Mouse (Mus musculus): ENCODE results near the gene 9930021J03Rik. TPM values are rescaled to one million over a fixed set of nuclear protein-coding genes. Genes with fewer than 3 reads are reported as not detected.
A peak's percentile ranks its signal among the peaks of the same experiment; 100 is the strongest.

Gene 9930021J03Rik
- polyA plus RNA-seq (2014; fragmentation: Nextera tagmentation; extraction: Ambion mirVana): 7.5 and 7.9 TPM in 2 replicates

GRCm38 (mm10) chr19:29805917-29806785, at the start of gene 9930021J03Rik:
TSS of gene 9930021J03Rik (minus strand) at chr19:29805989.
- H3K27ac ChIP-seq (ENCODE audit: low read depth): peak within 1 kb of the TSS; percentile 95
- H3K9me3 ChIP-seq (ENCODE audit: control insufficient read depth, low read length): no peaks in the 10 kb centered on the region
- peak within 1 kb of the TSS; percentile 80 for H3K4me3 ChIP-seq (ENCODE audit: low read depth, low read length)
- under 1% methylated on average over 52 of the region's 95 CpGs for WGBS
- H3K36me3 ChIP-seq (ENCODE audit: control insufficient read depth, insufficient read depth, low read length): peaks cover 23% of the 10 kb centered on the region
- H3K4me1 ChIP-seq (replicated peaks; ENCODE audit: control insufficient read depth, insufficient read depth, low read length): peaks cover 7% of the 10 kb centered on the region
- DNase-seq (ENCODE audit: low spot score) (peak; percentile 100), ATAC-seq (replicated peaks; ENCODE audit: low FRiP score, low TSS enrichment, low read depth) (peak; percentile 94)
- H3K4me2 ChIP-seq (ENCODE audit: low read length): peak within 1 kb of the TSS; percentile 76
- peak within 1 kb of the TSS; percentile 84 for H3K9ac ChIP-seq (ENCODE audit: low read length)
- no peaks in the 10 kb centered on the region for H3K27me3 ChIP-seq (replicated peaks; ENCODE audit: control insufficient read depth, insufficient read depth, low read length)

GRCm38 (mm10) chr19:29853711-29854110, 47.9 kb upstream of the 9930021J03Rik start:
- WGBS: 86% methylated on average over 5 of the region's 5 CpGs
- Histone ChIP-seq H3K4me3 (ENCODE audit: low read depth, low read length) (no peak overlapping the region), H3K9me3 (ENCODE audit: control insufficient read depth, low read length) (no peaks in the 10 kb centered on the region), H3K27ac (ENCODE audit: low read depth) (no peak overlapping the region), H3K4me2 (ENCODE audit: low read length) (no peak overlapping the region), H3K36me3 (ENCODE audit: control insufficient read depth, insufficient read depth, low read length) (no peaks in the 10 kb centered on the region), H3K4me1 (replicated peaks; ENCODE audit: control insufficient read depth, insufficient read depth, low read length) (no peaks in the 10 kb centered on the region), H3K9ac (ENCODE audit: low read length) (no peak overlapping the region), H3K27me3 (replicated peaks; ENCODE audit: control insufficient read depth, insufficient read depth, low read length) (no peaks in the 10 kb centered on the region)
- ATAC-seq (replicated peaks; ENCODE audit: low FRiP score, low TSS enrichment, low read depth) (no peak), DNase-seq (ENCODE audit: low spot score) (no peak)

DNA sequence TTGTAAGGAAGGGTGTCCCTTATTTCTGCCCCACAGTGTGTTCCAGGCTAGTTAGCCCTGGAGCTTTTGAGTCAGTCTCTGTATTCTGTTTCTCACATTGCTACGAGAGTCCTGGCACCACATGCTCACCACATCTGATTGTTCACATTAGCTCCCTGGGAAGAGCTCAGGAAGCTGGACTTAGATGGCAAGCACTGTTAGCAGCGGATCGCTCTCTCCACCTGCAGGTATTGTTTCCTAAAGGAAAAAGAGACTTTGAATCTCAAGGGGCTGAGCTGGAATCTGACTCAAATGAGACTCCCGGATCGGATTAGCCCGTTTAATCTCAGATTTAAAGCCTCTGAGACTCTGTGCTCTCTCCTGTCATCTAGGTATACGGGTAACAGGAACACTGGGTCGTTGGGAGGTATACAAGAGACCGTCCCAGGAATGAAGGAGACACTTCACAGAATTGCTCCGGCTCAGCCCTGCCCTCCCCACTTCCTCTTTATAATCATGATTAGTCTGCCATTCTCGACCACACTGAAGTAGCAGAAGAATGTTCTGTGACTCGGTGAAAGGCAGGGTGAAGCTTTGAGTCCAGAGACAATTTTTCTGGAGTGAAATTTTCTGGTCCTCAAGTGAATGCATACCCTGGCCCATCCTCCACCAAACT, 45.4 kb upstream of the 9930021J03Rik start:
- Histone ChIP-seq H3K9ac (ENCODE audit: low read length) (no peak overlapping the region), H3K9me3 (ENCODE audit: control insufficient read depth, low read length) (no peaks in the 10 kb centered on the region), H3K27me3 (replicated peaks; ENCODE audit: control insufficient read depth, insufficient read depth, low read length) (no peaks in the 10 kb centered on the region), H3K27ac (ENCODE audit: low read depth) (no peak overlapping the region), H3K4me2 (ENCODE audit: low read length) (no peak overlapping the region), H3K4me3 (ENCODE audit: low read depth, low read length) (no peak overlapping the region), H3K36me3 (ENCODE audit: control insufficient read depth, insufficient read depth, low read length) (no peaks in the 10 kb centered on the region), H3K4me1 (replicated peaks; ENCODE audit: control insufficient read depth, insufficient read depth, low read length) (no peaks in the 10 kb centered on the region)
- WGBS: 49% methylated on average over 12 of the region's 12 CpGs
- no peak for ATAC-seq (replicated peaks; ENCODE audit: low FRiP score, low TSS enrichment, low read depth)
- DNase-seq (ENCODE audit: low spot score): no peak

DNA sequence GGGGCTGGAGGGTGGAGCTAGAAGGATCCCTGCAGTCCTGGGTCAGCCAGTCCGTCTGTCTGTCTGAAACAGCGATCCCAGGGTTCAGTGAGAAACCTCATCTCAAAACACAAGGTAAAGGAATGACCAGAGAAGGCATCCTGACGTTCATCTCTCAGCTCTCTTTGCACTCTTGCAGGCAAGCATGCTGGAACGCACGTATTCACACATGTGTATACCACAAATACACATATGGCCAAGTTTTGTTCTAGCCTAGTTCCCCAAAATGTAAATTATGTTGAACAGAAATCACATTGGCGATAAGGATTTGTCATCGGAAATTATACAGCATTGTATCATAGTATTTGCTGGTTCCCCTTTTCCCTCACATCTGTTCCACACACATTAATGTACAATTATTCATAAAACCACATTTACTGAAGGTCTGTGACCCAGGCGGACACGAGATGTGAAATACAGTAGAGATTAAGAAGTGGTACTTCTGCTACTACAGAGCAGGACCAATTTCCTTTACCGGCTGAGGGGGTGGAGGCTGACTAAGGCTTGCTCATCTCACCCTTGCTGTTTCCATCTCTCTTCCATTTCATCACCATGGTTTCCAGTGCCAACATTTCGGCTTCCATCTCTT, 44.2 kb upstream of the 9930021J03Rik start:
- Histone ChIP-seq H3K36me3 (ENCODE audit: control insufficient read depth, insufficient read depth, low read length) (no peaks in the 10 kb centered on the region), H3K4me3 (ENCODE audit: low read depth, low read length) (no peak overlapping the region), H3K27me3 (replicated peaks; ENCODE audit: control insufficient read depth, insufficient read depth, low read length) (no peaks in the 10 kb centered on the region), H3K9me3 (ENCODE audit: control insufficient read depth, low read length) (no peaks in the 10 kb centered on the region), H3K9ac (ENCODE audit: low read length) (no peak overlapping the region), H3K27ac (ENCODE audit: low read depth) (no peak overlapping the region), H3K4me1 (replicated peaks; ENCODE audit: control insufficient read depth, insufficient read depth, low read length) (no peaks in the 10 kb centered on the region), H3K4me2 (ENCODE audit: low read length) (no peak overlapping the region)
- ATAC-seq (replicated peaks; ENCODE audit: low FRiP score, low TSS enrichment, low read depth) (no peak), DNase-seq (ENCODE audit: low spot score) (no peak)
- WGBS: 81% methylated on average over 11 of the region's 11 CpGs

- Histone ChIP-seq H3K27ac (ENCODE audit: low read depth) (no peak overlapping the region), H3K4me3 (ENCODE audit: low read depth, low read length) (no peak overlapping the region), H3K4me2 (ENCODE audit: low read length) (no peak overlapping the region), H3K9me3 (ENCODE audit: control insufficient read depth, low read length) (no peaks in the 10 kb centered on the region), H3K4me1 (replicated peaks; ENCODE audit: control insufficient read depth, insufficient read depth, low read length) (0 out of 2 replicates have a peak, but pooled peaks cover 3% of the 10 kb centered on the region), H3K27me3 (replicated peaks; ENCODE audit: control insufficient read depth, insufficient read depth, low read length) (no peaks in the 10 kb centered on the region), H3K9ac (ENCODE audit: low read length) (no peak overlapping the region), H3K36me3 (ENCODE audit: control insufficient read depth, insufficient read depth, low read length) (no peaks in the 10 kb centered on the region)
- WGBS: 71% methylated on average over 12 of the region's 12 CpGs
- DNase-seq (ENCODE audit: low spot score): no peak
- no peak for ATAC-seq (replicated peaks; ENCODE audit: low FRiP score, low TSS enrichment, low read depth)
Measured at GRCm38 (mm10) chr19:29844036-29844661, 38.4 kb upstream of the 9930021J03Rik start.

- Histone ChIP-seq H3K4me2 (ENCODE audit: low read length) (no peak overlapping the region), H3K36me3 (ENCODE audit: control insufficient read depth, insufficient read depth, low read length) (no peaks in the 10 kb centered on the region), H3K9me3 (ENCODE audit: control insufficient read depth, low read length) (no peaks in the 10 kb centered on the region), H3K4me1 (replicated peaks; ENCODE audit: control insufficient read depth, insufficient read depth, low read length) (0 out of 2 replicates have a peak, but pooled peaks cover 3% of the 10 kb centered on the region), H3K27me3 (replicated peaks; ENCODE audit: control insufficient read depth, insufficient read depth, low read length) (no peaks in the 10 kb centered on the region), H3K9ac (ENCODE audit: low read length) (no peak overlapping the region), H3K4me3 (ENCODE audit: low read depth, low read length) (no peak overlapping the region), H3K27ac (ENCODE audit: low read depth) (no peak overlapping the region)
- no peak for DNase-seq (ENCODE audit: low spot score)
- no peak for ATAC-seq (replicated peaks; ENCODE audit: low FRiP score, low TSS enrichment, low read depth)
- 34% methylated on average over 5 of the region's 5 CpGs for WGBS
Measured at GRCm38 (mm10) chr19:29843641-29844035, 37.8 kb upstream of the 9930021J03Rik start.

GRCm38 (mm10) chr19:29842973-29843372, 37.2 kb upstream of the 9930021J03Rik start:
- H3K27ac ChIP-seq (ENCODE audit: low read depth): no peak overlapping the region; the same call in 1 of the 2 replicates
- DNase-seq (ENCODE audit: low spot score) (no peak), ATAC-seq (replicated peaks; ENCODE audit: low FRiP score, low TSS enrichment, low read depth) (no peak)
- no peaks in the 10 kb centered on the region for H3K27me3 ChIP-seq (replicated peaks; ENCODE audit: control insufficient read depth, insufficient read depth, low read length)
- no peaks in the 10 kb centered on the region for H3K36me3 ChIP-seq (ENCODE audit: control insufficient read depth, insufficient read depth, low read length)
- H3K4me2 ChIP-seq (ENCODE audit: low read length): no peak overlapping the region
- H3K4me1 ChIP-seq (replicated peaks; ENCODE audit: control insufficient read depth, insufficient read depth, low read length): 0 out of 2 replicates have a peak, but pooled peaks cover 3% of the 10 kb centered on the region
- H3K9ac ChIP-seq (ENCODE audit: low read length): no peak overlapping the region
- H3K9me3 ChIP-seq (ENCODE audit: control insufficient read depth, low read length): no peaks in the 10 kb centered on the region
- WGBS: 56% methylated on average over 8 of the region's 8 CpGs
- H3K4me3 ChIP-seq (ENCODE audit: low read depth, low read length): no peak overlapping the region

DNA sequence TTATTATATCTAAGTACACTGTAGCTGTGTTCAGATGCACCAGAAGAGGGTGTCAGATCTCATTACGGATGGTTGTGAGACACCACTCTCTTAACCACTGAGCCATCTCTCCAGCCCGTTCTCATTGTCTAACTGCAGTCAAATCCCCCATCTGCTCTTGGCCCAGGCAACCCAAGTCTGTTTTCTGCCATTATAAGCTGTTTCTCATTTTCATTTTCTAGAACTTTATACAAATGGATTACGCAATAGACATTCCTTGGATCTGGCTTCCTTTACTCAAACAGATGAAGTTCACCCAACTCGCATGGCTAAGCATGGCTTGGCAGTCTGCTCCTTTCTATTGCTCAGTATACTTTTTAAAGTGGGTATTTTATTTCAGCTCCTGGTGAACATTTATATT, 34.9 kb upstream of the 9930021J03Rik start:
- ATAC-seq (replicated peaks; ENCODE audit: low FRiP score, low TSS enrichment, low read depth): no peak
- 80% methylated on average over 4 of the region's 4 CpGs for WGBS

More for the DNA sequence above, 34.9 kb upstream of the 9930021J03Rik start:
- no peaks in the 10 kb centered on the region for H3K27me3 ChIP-seq (replicated peaks; ENCODE audit: control insufficient read depth, insufficient read depth, low read length)
- DNase-seq (ENCODE audit: low spot score): no peak
- H3K27ac ChIP-seq (ENCODE audit: low read depth): no peak overlapping the region
- H3K36me3 ChIP-seq (ENCODE audit: control insufficient read depth, insufficient read depth, low read length): no peaks in the 10 kb centered on the region
- H3K4me2 ChIP-seq (ENCODE audit: low read length): no peak overlapping the region
- H3K4me3 ChIP-seq (ENCODE audit: low read depth, low read length): no peak overlapping the region
- no peaks in the 10 kb centered on the region for H3K9me3 ChIP-seq (ENCODE audit: control insufficient read depth, low read length)
- 0 out of 2 replicates have a peak, but pooled peaks cover 3% of the 10 kb centered on the region for H3K4me1 ChIP-seq (replicated peaks; ENCODE audit: control insufficient read depth, insufficient read depth, low read length)
- H3K9ac ChIP-seq (ENCODE audit: low read length): no peak overlapping the region
